Mouse (Mus musculus) embryonic fibroblast, embryonic 13.5 days (primary cell): Measurements from ENCODE around the gene Agap3.

Experiments
- CTCF ChIP-seq: IDR thresholded peaks from 2 replicates; pipeline ENCODE4 v1.5.1; 2011; ENCODE audit warnings: mild to moderate bottlenecking, control low read depth, low read length, moderate library complexity, borderline replicate concordance; ENCODE audit not compliant: insufficient read depth
- POLR2A ChIP-seq: IDR thresholded peaks from 2 replicates; pipeline ENCODE4 v1.6.1; 2011; ENCODE audit warnings: low read depth, mild to moderate bottlenecking, control low read depth, low read length, moderate library complexity

GRCm38 (mm10) chr5:24420381-24420780 is 31.6 kb upstream of the Agap3 start:
- TF ChIP-seq POLR2A (no peak), CTCF (no peak)
